Mouse (Mus musculus): ENCODE measurements around the gene Atp11a.

DNA sequence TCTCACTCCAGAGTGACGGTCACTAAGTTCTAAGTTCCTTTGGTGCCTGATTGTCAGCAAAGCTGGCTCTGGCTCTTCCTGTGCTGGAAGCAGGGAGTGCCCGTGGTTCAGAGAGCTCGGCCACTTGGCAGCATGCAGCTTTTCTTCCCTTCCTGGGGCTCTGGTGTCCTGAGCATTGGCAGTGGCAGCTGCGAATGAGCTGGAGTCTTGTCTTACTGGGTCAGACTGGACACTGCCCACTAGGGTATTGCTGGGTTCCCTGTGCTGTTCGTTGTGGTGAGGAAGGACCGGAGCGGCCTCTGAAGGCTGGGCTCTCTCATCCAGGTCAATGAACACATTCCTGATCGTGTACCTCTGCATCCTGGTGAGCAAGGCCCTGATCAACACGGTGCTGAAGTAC is 70.3 kb downstream of the Atp11a start:
- TF ChIP-seq GATA1 (IDR thresholded peaks at IDR 0.05; ENCODE audit: low read length) (no peak), TAL1 (IDR thresholded peaks at IDR 0.05; ENCODE audit: low read length) (no peak)

All from erythroblast, embryonic 14.5 days (primary cell).